Mouse (Mus musculus) hindbrain, embryonic 13.5 days (tissue): ENCODE results near the gene Gatad2b. TPM values are rescaled to one million over a fixed set of nuclear protein-coding genes. Genes with fewer than 3 reads are reported as not detected.
"Not testable (repeated sequence)": the region's sequence is repeated elsewhere in the genome, so short reads cannot be mapped to it uniquely, and the experiment has no call there.

Source experiments
- ATAC-seq: fragments of 200-750 bp; cut with Nextera tagmentation; 2 replicates; pipeline ENCODE4 v1.8.0; 2017; ENCODE audit warnings: moderate TSS enrichment; ENCODE audit not compliant: low FRiP score
- H3K27ac ChIP-seq: fragments of 300-500 bp; sonication (generic); 2 replicates; pipeline ENCODE4 v1.5.1; 2015; ENCODE audit warnings: inconsistent platforms, mild to moderate bottlenecking, moderate library complexity
- H3K27me3 ChIP-seq: fragments of 300-500 bp; sonication (generic); 2 replicates; pipeline ENCODE4 v1.6.1; 2015; ENCODE audit warnings: mild to moderate bottlenecking, inconsistent platforms
- H3K36me3 ChIP-seq: fragments of 300-500 bp; sonication (generic); 2 replicates; pipeline ENCODE4 v1.6.1; 2015; ENCODE audit warnings: mild to moderate bottlenecking, inconsistent platforms
- H3K4me1 ChIP-seq: fragments of 300-500 bp; sonication (generic); replicated peaks from 2 replicates; pipeline ENCODE4 v1.6.1; 2015; ENCODE audit warnings: inconsistent platforms
- H3K4me2 ChIP-seq: fragments of 300-500 bp; sonication (generic); 2 replicates; pipeline ENCODE4 v1.6.1; 2015; ENCODE audit warnings: inconsistent platforms, mild to moderate bottlenecking, moderate library complexity
- H3K4me3 ChIP-seq: fragments of 300-500 bp; sonication (generic); 2 replicates; pipeline ENCODE4 v1.5.1; 2015; ENCODE audit warnings: mild to moderate bottlenecking, inconsistent platforms
- H3K9ac ChIP-seq: fragments of 300-500 bp; sonication (generic); 2 replicates; pipeline ENCODE4 v1.6.1; 2015; ENCODE audit warnings: mild to moderate bottlenecking, inconsistent platforms
- H3K9me3 ChIP-seq: fragments of 300-500 bp; sonication (generic); 2 replicates; pipeline ENCODE4 v1.6.1; 2016; ENCODE audit warnings: inconsistent platforms
- WGBS: fragments of 180-500 bp; shearing (Covaris S2); methylation state at CpG from one replicate; pipeline ENCODE4 v1.1.7; 2015; 5-methylcytosine and 5-hydroxymethylcytosine counted together
- polyA plus RNA-seq: library from polyadenylated mRNA; unstranded; fragments of >200 nt; fragmentation: Nextera tagmentation; extraction: Ambion mirVana; gene quantifications from 2 replicates; pipeline ENCODE4 v1.2.1, GENCODE M21; 2015

Gatad2b gene
- polyA plus RNA-seq, 1 experiment from 2014 or later = 17.0 TPM

DNA sequence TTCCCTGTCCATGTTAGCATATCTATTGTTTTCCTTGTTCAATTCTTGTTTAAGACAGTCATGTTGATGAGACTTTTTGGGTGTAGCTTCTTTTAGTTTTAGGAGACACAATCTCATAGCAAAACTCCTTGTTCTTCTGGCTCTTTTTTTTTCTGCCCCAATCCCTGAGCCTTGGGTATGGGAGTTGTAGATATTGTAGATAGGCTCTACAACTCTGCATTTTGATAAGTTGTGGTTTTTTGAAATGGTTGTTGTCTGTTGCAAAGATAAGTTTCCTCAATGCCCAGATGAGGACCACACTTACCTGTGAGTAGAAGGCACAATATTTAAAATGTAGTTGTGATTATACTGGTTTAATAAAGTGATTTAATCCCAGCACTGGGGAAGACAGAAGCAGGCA is 47.2 kb downstream of the Gatad2b start:
- no peak for ATAC-seq
- H3K4me2 ChIP-seq = no peak overlapping the region
- no peak overlapping the region for H3K27ac ChIP-seq
- no peaks in the 10 kb centered on the region for H3K27me3 ChIP-seq
- no peak overlapping the region for H3K9ac ChIP-seq
- H3K9me3 ChIP-seq = no peaks in the 10 kb centered on the region
- peaks cover 17% of the 10 kb centered on the region for H3K36me3 ChIP-seq
- peaks cover 12% of the 10 kb centered on the region for H3K4me1 ChIP-seq
- no peak overlapping the region for H3K4me3 ChIP-seq

DNA sequence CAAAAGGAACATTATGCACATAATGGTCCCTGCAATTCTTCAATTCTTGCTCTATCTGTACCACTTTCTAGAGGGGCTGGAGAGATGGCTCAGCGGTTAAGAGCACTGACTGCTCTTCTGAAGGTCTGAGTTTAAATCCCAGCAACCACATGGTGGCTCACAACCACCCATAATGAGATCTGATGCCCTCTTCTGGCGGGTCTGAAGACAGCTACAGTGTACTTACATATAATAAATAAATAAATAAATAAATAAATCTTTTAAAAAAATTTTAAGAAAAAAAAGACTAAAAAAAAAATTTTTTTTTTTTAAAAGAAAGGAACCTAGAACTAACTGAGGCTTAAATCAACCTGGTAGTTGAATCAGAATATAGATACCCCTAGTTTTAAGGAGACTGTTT is 49.9 kb downstream of the Gatad2b start:
- WGBS = 70% methylated on average over 2 of the region's 2 CpGs
- H3K27ac ChIP-seq, H3K4me3 ChIP-seq, H3K9me3 ChIP-seq, H3K9ac ChIP-seq, ATAC-seq, H3K4me2 ChIP-seq, H3K4me1 ChIP-seq, H3K27me3 ChIP-seq: not testable (repeated sequence)
- H3K36me3 ChIP-seq = peaks cover 30% of the 10 kb centered on the region

DNA sequence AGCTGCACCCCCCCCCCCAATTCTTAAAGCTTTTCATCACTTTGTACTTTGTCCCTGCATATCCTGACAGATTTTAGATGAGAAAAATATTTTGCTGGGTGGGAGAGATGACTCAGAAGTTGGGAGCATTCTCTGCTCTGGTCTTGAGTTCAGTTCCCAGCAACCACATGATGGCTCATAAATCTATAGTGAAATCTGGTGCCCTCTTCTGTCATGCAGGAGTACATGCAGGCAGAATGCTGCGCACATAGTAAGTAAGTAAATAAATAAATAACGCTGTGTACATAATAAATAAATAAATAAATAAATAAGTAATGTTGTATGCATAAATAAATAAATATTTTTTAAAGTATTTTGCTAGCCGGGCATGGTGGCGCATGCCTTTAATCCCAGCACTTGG is 54.9 kb downstream of the Gatad2b start:
- H3K9ac ChIP-seq = no peak overlapping the region
- no peaks in the 10 kb centered on the region for H3K4me1 ChIP-seq
- no peak for ATAC-seq
- no peaks in the 10 kb centered on the region for H3K27me3 ChIP-seq
- H3K36me3 ChIP-seq = peaks cover 53% of the 10 kb centered on the region
- H3K4me2 ChIP-seq = no peak overlapping the region
- WGBS = 96% methylated on average over 4 of the region's 4 CpGs
- H3K4me3 ChIP-seq = no peak overlapping the region
- no peak overlapping the region for H3K27ac ChIP-seq
- H3K9me3 ChIP-seq = no peaks in the 10 kb centered on the region

DNA sequence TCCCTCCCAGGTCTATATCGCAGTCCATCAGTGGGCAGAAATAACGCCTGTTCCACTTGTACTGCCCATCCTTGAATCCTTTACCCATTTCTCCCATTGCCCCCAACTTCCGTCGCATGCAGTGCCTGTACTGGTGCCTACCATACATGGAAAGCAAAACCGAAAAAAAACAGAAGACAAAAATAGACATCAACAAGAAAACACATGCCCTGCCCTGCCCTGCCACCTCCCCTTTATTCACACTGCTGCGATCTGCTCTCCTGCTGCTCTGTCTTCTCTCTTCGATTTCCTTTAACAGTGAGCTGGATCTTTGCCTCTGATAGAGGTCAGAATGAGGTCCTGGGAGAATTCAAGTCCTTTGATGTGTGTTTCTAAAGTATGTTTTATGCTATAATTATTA is 65.0 kb downstream of the Gatad2b start:
- no peak overlapping the region for H3K9ac ChIP-seq
- no peak overlapping the region for H3K27ac ChIP-seq
- H3K9me3 ChIP-seq = no peaks in the 10 kb centered on the region
- no peaks in the 10 kb centered on the region for H3K27me3 ChIP-seq
- no peak overlapping the region for H3K4me2 ChIP-seq
- peaks cover 85% of the 10 kb centered on the region for H3K36me3 ChIP-seq
- 92% methylated on average over 7 of the region's 7 CpGs for WGBS
- no peak overlapping the region for H3K4me3 ChIP-seq
- H3K4me1 ChIP-seq = no peaks in the 10 kb centered on the region
- ATAC-seq = no peak

DNA sequence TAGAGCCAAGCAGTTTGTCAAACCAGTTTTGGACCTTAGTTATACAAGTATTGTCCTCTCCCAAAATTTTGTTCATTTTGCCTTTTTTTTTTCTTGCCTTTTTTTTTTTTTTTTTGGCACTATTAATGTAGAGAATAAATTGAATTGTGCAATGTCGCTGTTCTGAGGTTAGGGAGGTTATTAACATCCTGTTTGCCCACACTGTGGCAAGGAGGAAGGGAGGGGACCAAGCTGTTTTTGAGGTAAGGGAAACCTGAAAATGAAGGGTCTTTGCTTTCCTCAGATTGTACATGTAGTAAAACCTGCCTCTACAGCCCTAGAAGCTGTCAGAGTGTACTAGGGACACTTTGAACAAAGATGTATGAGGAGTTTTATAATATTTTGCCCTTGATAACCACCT is 66.3 kb downstream of the Gatad2b start:
- H3K36me3 ChIP-seq = peaks cover 81% of the 10 kb centered on the region

DNA sequence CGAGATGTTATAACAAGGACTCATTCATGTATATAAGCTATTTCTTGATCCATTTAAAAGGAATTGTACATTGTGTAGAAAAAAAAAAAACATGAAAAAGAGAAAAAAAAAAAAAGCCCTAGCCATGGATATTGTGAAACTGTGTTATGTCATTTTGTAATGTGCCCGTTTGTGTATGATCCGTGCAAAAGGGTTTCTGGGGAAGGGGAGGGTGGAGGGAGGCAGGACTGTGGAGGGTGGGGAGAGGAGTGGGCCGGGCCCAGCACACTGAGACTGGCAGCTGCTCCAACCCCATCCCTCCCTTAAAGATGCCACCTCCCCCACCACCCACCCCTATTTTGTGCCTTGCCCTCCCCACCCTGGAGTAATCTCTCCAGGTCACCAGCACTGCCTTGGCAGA is 68.5 kb downstream of the Gatad2b start:
- Histone ChIP-seq H3K4me1 (no peaks in the 10 kb centered on the region), H3K27me3 (no peaks in the 10 kb centered on the region), H3K4me2 (no peak overlapping the region), H3K36me3 (peaks cover 59% of the 10 kb centered on the region), H3K9ac (no peak overlapping the region), H3K9me3 (no peaks in the 10 kb centered on the region), H3K4me3 (no peak overlapping the region), H3K27ac (no peak overlapping the region)
- WGBS = 88% methylated on average over 4 of the region's 4 CpGs
- ATAC-seq = no peak

More for the DNA sequence above, 66.3 kb downstream of the Gatad2b start:
- Histone ChIP-seq H3K27me3 (no peaks in the 10 kb centered on the region), H3K9ac (no peak overlapping the region), H3K9me3 (no peaks in the 10 kb centered on the region), H3K4me2 (no peak overlapping the region), H3K27ac (no peak overlapping the region), H3K4me3 (no peak overlapping the region), H3K4me1 (no peaks in the 10 kb centered on the region)
- no peak for ATAC-seq
- WGBS = 90% methylated on average over 1 of the region's 1 CpGs

DNA sequence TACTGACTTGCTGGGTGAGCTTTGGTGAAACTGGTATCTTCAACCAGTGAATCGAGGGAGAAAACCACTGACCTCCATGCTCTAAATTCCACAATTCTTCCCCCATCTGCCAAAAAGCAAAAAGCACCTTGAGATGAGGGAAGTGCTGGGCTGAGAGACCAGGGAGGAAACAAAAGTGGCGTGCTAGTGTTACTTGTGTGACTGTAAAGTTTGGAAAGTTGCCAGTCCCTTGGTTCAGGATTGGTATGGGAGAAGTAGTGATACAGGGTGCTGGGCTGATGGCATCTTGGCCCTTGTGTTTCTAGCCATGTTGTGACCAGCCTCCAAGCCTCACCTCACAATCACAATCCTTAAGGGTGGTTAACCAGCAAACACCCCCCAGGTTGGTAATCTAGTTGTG is 69.4 kb downstream of the Gatad2b start:
- WGBS = 78% methylated on average over 2 of the region's 2 CpGs
- Histone ChIP-seq H3K9me3 (no peaks in the 10 kb centered on the region), H3K4me2 (no peak overlapping the region), H3K4me3 (no peak overlapping the region), H3K27me3 (no peaks in the 10 kb centered on the region), H3K9ac (no peak overlapping the region), H3K36me3 (peaks cover 50% of the 10 kb centered on the region), H3K4me1 (no peaks in the 10 kb centered on the region), H3K27ac (no peak overlapping the region)
- no peak for ATAC-seq

DNA sequence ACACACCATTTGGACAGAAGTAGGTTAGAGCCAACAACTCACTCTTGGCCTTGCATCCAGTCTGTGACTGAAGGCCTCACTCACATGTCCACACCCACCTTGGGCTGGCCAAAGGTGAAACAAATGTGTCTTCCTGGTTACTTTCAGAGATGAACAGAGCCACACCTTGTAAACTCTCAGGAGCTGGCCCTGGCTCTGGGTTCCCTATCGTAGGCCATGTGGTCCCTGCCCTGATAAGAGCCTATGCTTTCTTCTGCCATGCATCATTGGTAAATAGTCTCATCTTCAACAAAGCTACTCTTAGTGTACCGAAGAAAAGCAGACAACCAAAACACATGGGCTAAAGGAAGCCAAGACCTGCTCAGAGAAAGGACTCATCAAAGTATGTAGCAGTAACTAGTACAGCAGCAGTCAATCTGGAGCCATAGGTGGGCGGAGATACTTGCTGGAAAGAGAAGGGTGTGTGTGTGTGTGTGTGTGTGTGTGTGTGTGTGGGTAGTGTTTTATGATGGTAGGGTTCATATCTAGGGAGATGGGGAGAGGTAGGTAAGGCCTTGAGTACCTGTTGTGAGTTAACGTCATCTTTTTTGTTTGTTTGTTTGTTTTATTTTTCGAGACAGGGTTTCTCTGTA is 74.1 kb downstream of the Gatad2b start:
- no peak overlapping the region for H3K4me3 ChIP-seq
- 0 out of 2 replicates have a peak, but pooled peaks cover 3% of the 10 kb centered on the region for H3K27me3 ChIP-seq
- H3K4me2 ChIP-seq = no peak overlapping the region
- H3K27ac ChIP-seq = no peak overlapping the region
- H3K4me1 ChIP-seq = peaks cover 5% of the 10 kb centered on the region
- no peak overlapping the region for H3K9ac ChIP-seq
- peaks cover 14% of the 10 kb centered on the region for H3K36me3 ChIP-seq
- no peaks in the 10 kb centered on the region for H3K9me3 ChIP-seq
- 94% methylated on average over 5 of the region's 5 CpGs for WGBS
- no peak for ATAC-seq

DNA sequence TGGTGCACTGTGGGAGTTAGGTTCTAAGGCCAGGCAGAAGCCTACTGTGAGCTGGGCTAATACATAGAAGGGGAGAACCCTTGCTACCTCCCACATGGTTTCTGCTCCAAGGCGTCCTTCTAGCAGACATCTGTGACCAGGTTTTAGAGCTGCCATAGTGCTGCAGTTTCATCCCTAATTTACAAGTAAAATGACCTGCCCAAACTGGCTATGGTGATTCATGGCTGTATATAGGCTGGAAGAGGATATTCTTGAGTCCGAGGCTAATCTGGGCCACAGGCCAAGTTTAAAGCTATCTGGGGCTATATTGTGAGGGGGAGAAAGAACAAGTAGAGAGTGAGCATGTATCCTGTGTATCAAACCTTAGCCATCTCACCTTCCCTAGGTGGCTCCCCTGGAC is 76.1 kb downstream of the Gatad2b start:
- Histone ChIP-seq H3K4me2 (no peak overlapping the region), H3K27me3 (0 out of 2 replicates have a peak, but pooled peaks cover 3% of the 10 kb centered on the region), H3K36me3 (0 out of 2 replicates have a peak, but pooled peaks cover under 1% of the 10 kb centered on the region), H3K4me1 (peaks cover 5% of the 10 kb centered on the region), H3K4me3 (no peak overlapping the region), H3K27ac (no peak overlapping the region), H3K9ac (no peak overlapping the region), H3K9me3 (no peaks in the 10 kb centered on the region)
- ATAC-seq = no peak
- 24% methylated on average over 2 of the region's 2 CpGs for WGBS

DNA sequence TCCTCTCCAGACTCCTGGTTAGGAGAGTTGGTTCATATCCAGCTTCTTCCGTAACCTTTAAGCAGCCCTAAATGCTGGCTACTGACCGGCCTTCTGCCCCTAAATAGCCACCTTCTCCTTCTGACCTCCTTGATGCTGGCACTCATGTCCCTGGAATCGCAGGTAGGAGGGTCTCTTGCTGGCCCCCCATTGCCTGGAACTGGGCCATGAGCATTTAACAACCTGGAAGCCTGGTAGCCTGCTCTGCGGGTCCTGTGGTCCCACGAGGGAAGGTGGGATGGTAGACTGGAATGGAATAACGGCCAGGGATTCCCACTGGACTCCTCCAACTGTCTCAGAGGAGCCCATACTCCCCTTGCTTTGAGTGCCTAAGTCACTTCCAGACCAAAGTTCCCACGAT is 78.9 kb downstream of the Gatad2b start:
- WGBS = 79% methylated on average over 7 of the region's 7 CpGs
- no peak overlapping the region for H3K9ac ChIP-seq
- H3K4me2 ChIP-seq = no peak overlapping the region
- H3K4me1 ChIP-seq = peaks cover 14% of the 10 kb centered on the region
- no peaks in the 10 kb centered on the region for H3K9me3 ChIP-seq
- no peak overlapping the region for H3K4me3 ChIP-seq
- no peak for ATAC-seq
- H3K36me3 ChIP-seq = no peaks in the 10 kb centered on the region
- H3K27ac ChIP-seq = no peak overlapping the region
- H3K27me3 ChIP-seq = 0 out of 2 replicates have a peak, but pooled peaks cover 3% of the 10 kb centered on the region

DNA sequence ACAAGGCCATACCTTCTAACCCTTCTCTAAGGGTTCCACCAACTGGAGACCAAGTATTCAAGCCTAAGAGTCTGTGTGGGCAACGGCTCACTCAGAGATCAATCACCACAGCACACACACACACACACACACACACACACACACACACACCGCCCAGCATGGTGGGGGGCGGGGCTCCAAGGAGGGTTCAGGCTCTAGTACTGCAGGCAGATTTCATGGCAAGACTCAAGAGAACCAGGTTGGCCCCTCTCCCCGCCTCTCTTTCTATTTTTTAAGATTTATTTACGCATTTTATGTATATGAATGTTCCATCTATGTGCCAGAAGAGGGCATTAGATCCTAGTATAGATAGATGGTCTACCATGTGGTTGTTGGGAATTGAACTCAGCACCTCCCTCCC is 79.8 kb downstream of the Gatad2b start:
- ATAC-seq = no peak
- 68% methylated on average over 5 of the region's 5 CpGs for WGBS

DNA sequence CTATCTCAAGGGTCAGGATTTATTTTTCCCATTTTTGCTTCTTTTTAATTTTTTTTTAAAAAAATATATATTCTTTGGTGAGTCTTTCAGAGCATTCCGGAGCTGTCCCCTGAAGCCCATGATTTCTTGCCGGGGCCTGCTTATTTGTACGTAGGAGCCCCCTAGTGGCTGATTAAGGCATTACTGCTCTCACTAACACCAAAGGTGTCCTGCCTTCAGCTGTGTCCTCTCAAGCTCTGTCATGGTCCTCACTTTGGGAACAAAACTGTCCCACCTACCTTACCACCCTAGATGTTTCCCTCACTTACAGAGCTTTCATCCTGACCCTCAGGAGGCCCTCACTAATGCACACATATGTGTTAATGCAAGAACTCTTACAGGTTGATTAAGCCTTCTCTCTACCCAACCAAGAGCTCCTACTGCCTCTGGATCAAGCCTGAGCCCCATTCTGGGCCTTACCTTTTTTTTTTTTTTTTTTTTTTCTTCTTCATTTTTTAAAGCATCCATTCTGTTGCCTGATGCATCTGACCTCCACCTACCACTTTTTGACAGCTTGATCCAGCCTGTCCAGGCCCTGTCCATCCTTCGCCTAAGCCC is 80.6 kb downstream of the Gatad2b start:
- Histone ChIP-seq H3K9ac (no peak overlapping the region), H3K4me3 (no peak overlapping the region), H3K4me1 (peaks cover 14% of the 10 kb centered on the region), H3K4me2 (no peak overlapping the region), H3K9me3 (no peaks in the 10 kb centered on the region), H3K27ac (no peak overlapping the region), H3K27me3 (0 out of 2 replicates have a peak, but pooled peaks cover 3% of the 10 kb centered on the region), H3K36me3 (no peaks in the 10 kb centered on the region)
- ATAC-seq = peak; percentile 47; the same call in 1 of the 2 replicates
- WGBS = 26% methylated on average over 4 of the region's 4 CpGs

More for the DNA sequence above, 79.8 kb downstream of the Gatad2b start:
- Histone ChIP-seq H3K27ac (no peak overlapping the region), H3K9ac (no peak overlapping the region), H3K36me3 (no peaks in the 10 kb centered on the region), H3K4me2 (no peak overlapping the region), H3K4me3 (no peak overlapping the region), H3K9me3 (no peaks in the 10 kb centered on the region), H3K4me1 (peaks cover 14% of the 10 kb centered on the region), H3K27me3 (0 out of 2 replicates have a peak, but pooled peaks cover 3% of the 10 kb centered on the region)

DNA sequence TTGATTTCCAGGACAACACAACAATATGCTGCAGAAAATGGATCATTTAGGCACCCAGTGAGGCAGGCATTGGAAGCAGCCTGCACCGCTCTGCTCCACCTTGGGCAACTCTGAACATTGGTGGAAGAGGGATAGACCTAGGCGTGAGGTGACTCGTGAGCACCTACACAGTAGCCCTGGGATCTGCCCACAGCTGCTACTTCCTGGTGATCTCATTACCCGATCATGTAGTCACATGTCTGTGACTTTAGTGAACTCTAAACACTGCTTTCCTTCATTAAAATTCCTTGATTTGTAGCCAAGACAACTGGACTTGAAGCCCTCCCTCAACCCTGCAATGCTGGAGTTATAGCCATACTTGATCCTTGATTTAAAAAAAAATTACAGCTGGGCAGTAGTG is 81.4 kb downstream of the Gatad2b start:
- Histone ChIP-seq H3K4me2 (no peak overlapping the region), H3K27me3 (0 out of 2 replicates have a peak, but pooled peaks cover 3% of the 10 kb centered on the region), H3K4me1 (peaks cover 9% of the 10 kb centered on the region), H3K27ac (no peak overlapping the region), H3K9me3 (no peaks in the 10 kb centered on the region), H3K4me3 (no peak overlapping the region), H3K9ac (no peak overlapping the region), H3K36me3 (no peaks in the 10 kb centered on the region)
- no peak for ATAC-seq
- WGBS = 87% methylated on average over 4 of the region's 4 CpGs
